Mouse (Mus musculus) kidney, adult 9 months (tissue): Measurements from ENCODE around the gene Hba-a1.
A peak's percentile ranks its signal among the peaks of the same experiment; 100 is the strongest.
"Not testable (repeated sequence)": the region's sequence is repeated elsewhere in the genome, so short reads cannot be mapped to it uniquely, and the experiment has no call there.

Experiments
- DNase-seq: peaks from one replicate; pipeline ENCODE4 v3.0.0; 2022

Hba-a1 gene

GRCm38 (mm10) chr11:32283091-32283777 lies at the start of gene Hba-a1:
Gene Hba-a1 (plus strand): TSS chr11:32283511.
- DNase-seq: not testable (repeated sequence)

- DNase-seq: no peak
Measured at GRCm38 (mm10) chr11:32233895-32234294, 49.4 kb upstream of the Hba-a1 start.

GRCm38 (mm10) chr11:32234816-32235485 lies 48.4 kb upstream of the Hba-a1 start:
- DNase-seq: peak; percentile 57

- DNase-seq: peak; percentile 91
Measured at GRCm38 (mm10) chr11:32235646-32236045, 47.7 kb upstream of the Hba-a1 start.

- DNase-seq: no peak
Measured at GRCm38 (mm10) chr11:32236132-32236531, 47.2 kb upstream of the Hba-a1 start.

GRCm38 (mm10) chr11:32236712-32237410 lies 46.5 kb upstream of the Hba-a1 start:
- DNase-seq: peak; percentile 66

- no peak for DNase-seq
Measured at GRCm38 (mm10) chr11:32237411-32237795, 45.9 kb upstream of the Hba-a1 start.

- peak; percentile 86 for DNase-seq
Measured at GRCm38 (mm10) chr11:32238093-32238860, 45.0 kb upstream of the Hba-a1 start.

- DNase-seq: peak; percentile 56
Measured at GRCm38 (mm10) chr11:32241391-32241790, 41.9 kb upstream of the Hba-a1 start.

- no peak for DNase-seq
Measured at GRCm38 (mm10) chr11:32242209-32242608, 41.1 kb upstream of the Hba-a1 start.

GRCm38 (mm10) chr11:32243205-32243955 lies 39.9 kb upstream of the Hba-a1 start:
- peak; percentile 39 for DNase-seq

GRCm38 (mm10) chr11:32244064-32244463 lies 39.2 kb upstream of the Hba-a1 start:
- DNase-seq: no peak

- DNase-seq: no peak
Measured at GRCm38 (mm10) chr11:32244617-32245016, 38.7 kb upstream of the Hba-a1 start.

- no peak for DNase-seq
Measured at GRCm38 (mm10) chr11:32245614-32246013, 37.7 kb upstream of the Hba-a1 start.

- DNase-seq: no peak
Measured at GRCm38 (mm10) chr11:32247068-32247467, 36.2 kb upstream of the Hba-a1 start.

GRCm38 (mm10) chr11:32248350-32248749 lies 35.0 kb upstream of the Hba-a1 start:
- no peak for DNase-seq

GRCm38 (mm10) chr11:32250880-32251763 lies 32.2 kb upstream of the Hba-a1 start:
- DNase-seq: no peak

- DNase-seq: no peak
Measured at GRCm38 (mm10) chr11:32253121-32253520, 30.2 kb upstream of the Hba-a1 start.

- DNase-seq: no peak
Measured at GRCm38 (mm10) chr11:32256146-32256545, 27.2 kb upstream of the Hba-a1 start.

GRCm38 (mm10) chr11:32256566-32256965 lies 26.7 kb upstream of the Hba-a1 start:
- no peak for DNase-seq
